Mouse (Mus musculus) fibroblast of lung, adult 2 months (primary cell): Measurements from ENCODE around the gene Sva.

Source experiments
- DNase-seq: peaks from one replicate; pipeline ENCODE4 v3.0.0-alpha.2; 2011; ENCODE audit warnings: low read depth

The Sva gene

DNA sequence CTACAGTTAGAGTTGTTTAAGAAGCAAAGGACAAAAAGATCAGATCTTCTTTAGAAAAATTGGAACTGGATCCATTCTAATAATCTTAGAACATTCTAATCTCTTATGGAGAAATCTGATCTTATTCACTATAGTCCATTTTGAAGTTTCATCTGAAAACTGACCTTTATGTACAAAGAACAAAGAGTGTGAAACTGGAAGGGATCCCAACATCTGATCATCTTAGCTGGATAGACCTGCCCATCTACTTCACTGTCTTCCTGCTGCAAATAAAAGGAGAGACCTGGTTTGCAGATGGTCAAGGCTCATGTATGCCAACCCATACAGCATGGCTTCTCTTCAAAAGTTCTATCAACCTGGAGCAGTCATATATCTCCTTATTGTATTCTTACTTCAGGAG is at the start of gene Sva:
Gene Sva, plus strand, starts transcription at position 301 of the 400 bp plus-strand sequence.
- DNase-seq = no peak
